Mouse (Mus musculus) forebrain, embryonic 13.5 days (tissue): ENCODE data around the gene Tmem158. TPM values are rescaled to one million over a fixed set of nuclear protein-coding genes. Genes with fewer than 3 reads are reported as not detected.

ENCODE experiments used
- ATAC-seq: fragments of 200-750 bp; cut with Nextera tagmentation; 2 replicates; pipeline ENCODE4 v1.8.0; 2017
- H3K27ac ChIP-seq: fragments of 300-500 bp; sonication (generic); 2 replicates; pipeline ENCODE4 v1.5.1; 2015; ENCODE audit warnings: inconsistent platforms, mild to moderate bottlenecking, moderate library complexity
- H3K27me3 ChIP-seq: fragments of 300-500 bp; sonication (generic); 2 replicates; pipeline ENCODE4 v1.6.1; 2015; ENCODE audit warnings: mild to moderate bottlenecking, inconsistent platforms
- H3K36me3 ChIP-seq: fragments of 300-500 bp; sonication (generic); 2 replicates; pipeline ENCODE4 v1.6.1; 2015; ENCODE audit warnings: mild to moderate bottlenecking, inconsistent platforms; ENCODE audit not compliant: poor library complexity, severe bottlenecking
- H3K4me1 ChIP-seq: fragments of 300-500 bp; sonication (generic); 2 replicates; pipeline ENCODE4 v1.6.1; 2015; ENCODE audit warnings: inconsistent platforms
- H3K4me2 ChIP-seq: fragments of 300-500 bp; sonication (generic); 2 replicates; pipeline ENCODE4 v1.6.1; 2015; ENCODE audit warnings: inconsistent platforms, mild to moderate bottlenecking, moderate library complexity
- H3K4me3 ChIP-seq: fragments of 300-500 bp; sonication (generic); 2 replicates; pipeline ENCODE4 v1.5.1; 2015; ENCODE audit warnings: mild to moderate bottlenecking, inconsistent platforms
- H3K9ac ChIP-seq: fragments of 300-500 bp; sonication (generic); 2 replicates; pipeline ENCODE4 v1.6.1; 2015; ENCODE audit warnings: mild to moderate bottlenecking, inconsistent platforms
- H3K9me3 ChIP-seq: fragments of 300-500 bp; sonication (generic); replicated peaks from 2 replicates; pipeline ENCODE4 v1.6.1; 2016; ENCODE audit warnings: inconsistent platforms
- WGBS: fragments of 180-500 bp; shearing (Covaris S2); methylation state at CpG from one replicate; pipeline ENCODE4 v1.1.7; 2015; 5-methylcytosine and 5-hydroxymethylcytosine counted together
- polyA plus RNA-seq: library from polyadenylated mRNA; unstranded; fragments of >200 nt; fragmentation: Nextera tagmentation; extraction: Ambion mirVana; gene quantifications from 2 replicates; pipeline ENCODE4 v1.2.1, GENCODE M21; 2015

Tmem158 gene
- polyA plus RNA-seq, 1 experiment from 2014 or later: 10.0 TPM

GRCm38 (mm10) chr9:123275373-123275772 lies 14.8 kb upstream of the Tmem158 start:
- Histone ChIP-seq H3K36me3 (no peaks in the 10 kb centered on the region), H3K9ac (no peak overlapping the region), H3K4me1 (no peaks in the 10 kb centered on the region), H3K27me3 (no peaks in the 10 kb centered on the region), H3K4me3 (no peak overlapping the region), H3K4me2 (no peak overlapping the region), H3K9me3 (no peaks in the 10 kb centered on the region), H3K27ac (no peak overlapping the region)
- 92% methylated on average over 2 of the region's 2 CpGs for WGBS
- no peak for ATAC-seq

DNA sequence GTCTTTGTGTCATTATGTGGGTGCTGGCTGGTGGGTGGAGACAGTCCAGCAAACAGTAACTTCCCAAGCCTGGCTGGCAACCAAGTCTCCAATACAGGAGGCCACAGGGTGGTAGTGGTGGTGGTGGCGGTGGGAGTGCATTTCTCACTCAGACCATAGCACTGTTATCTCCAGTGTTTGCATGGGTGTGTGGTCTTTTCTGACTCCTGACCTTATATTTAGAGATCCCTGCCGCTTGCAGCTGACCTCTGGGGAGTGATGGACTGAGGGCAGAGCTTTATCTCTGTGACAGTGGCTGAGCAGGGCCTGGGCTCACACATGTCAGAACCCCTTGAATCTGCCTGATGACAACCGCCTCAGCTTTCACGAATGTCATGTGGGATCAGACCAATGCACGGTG lies 14.1 kb upstream of the Tmem158 start:
- no peak overlapping the region for H3K4me3 ChIP-seq
- no peak for ATAC-seq
- no peak overlapping the region for H3K4me2 ChIP-seq
- no peaks in the 10 kb centered on the region for H3K9me3 ChIP-seq
- H3K36me3 ChIP-seq: no peaks in the 10 kb centered on the region
- H3K9ac ChIP-seq: no peak overlapping the region
- 84% methylated on average over 5 of the region's 5 CpGs for WGBS
- H3K27me3 ChIP-seq: no peaks in the 10 kb centered on the region
- no peaks in the 10 kb centered on the region for H3K4me1 ChIP-seq
- no peak overlapping the region for H3K27ac ChIP-seq

DNA sequence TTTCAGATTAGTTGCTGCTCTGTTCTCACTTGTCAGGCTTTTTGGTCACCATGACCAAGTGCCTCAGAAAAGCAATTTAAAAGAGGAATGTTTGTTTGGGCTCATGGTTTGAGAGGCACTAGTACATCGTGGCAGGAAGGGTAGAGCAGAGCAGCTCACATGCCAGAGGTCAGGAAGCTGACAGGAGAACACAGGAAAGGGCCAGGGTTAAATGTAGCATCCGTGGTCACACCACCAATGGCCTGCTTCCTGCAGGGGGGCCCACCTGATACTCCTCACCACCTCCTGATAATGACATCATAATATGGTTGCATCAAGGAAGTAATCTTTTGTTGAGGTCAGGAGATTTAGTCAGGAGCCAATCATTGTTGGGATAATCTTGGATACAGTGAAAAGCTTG lies 13.3 kb upstream of the Tmem158 start:
- Histone ChIP-seq H3K4me1 (no peaks in the 10 kb centered on the region), H3K4me3 (no peak overlapping the region), H3K27ac (no peak overlapping the region), H3K9ac (no peak overlapping the region), H3K27me3 (no peaks in the 10 kb centered on the region), H3K9me3 (no peaks in the 10 kb centered on the region), H3K36me3 (no peaks in the 10 kb centered on the region), H3K4me2 (no peak overlapping the region)
- no peak for ATAC-seq
- WGBS: 46% methylated on average over 2 of the region's 2 CpGs

- Histone ChIP-seq H3K4me2 (no peak overlapping the region), H3K4me1 (no peaks in the 10 kb centered on the region), H3K27ac (no peak overlapping the region), H3K9me3 (no peaks in the 10 kb centered on the region), H3K36me3 (no peaks in the 10 kb centered on the region), H3K27me3 (no peaks in the 10 kb centered on the region), H3K4me3 (no peak overlapping the region), H3K9ac (no peak overlapping the region)
- whole genome bisulfite sequencing: 82% methylated on average over 4 of the region's 4 CpGs
- no peak for ATAC-seq
Measured at GRCm38 (mm10) chr9:123271552-123271951, 11.0 kb upstream of the Tmem158 start.

DNA sequence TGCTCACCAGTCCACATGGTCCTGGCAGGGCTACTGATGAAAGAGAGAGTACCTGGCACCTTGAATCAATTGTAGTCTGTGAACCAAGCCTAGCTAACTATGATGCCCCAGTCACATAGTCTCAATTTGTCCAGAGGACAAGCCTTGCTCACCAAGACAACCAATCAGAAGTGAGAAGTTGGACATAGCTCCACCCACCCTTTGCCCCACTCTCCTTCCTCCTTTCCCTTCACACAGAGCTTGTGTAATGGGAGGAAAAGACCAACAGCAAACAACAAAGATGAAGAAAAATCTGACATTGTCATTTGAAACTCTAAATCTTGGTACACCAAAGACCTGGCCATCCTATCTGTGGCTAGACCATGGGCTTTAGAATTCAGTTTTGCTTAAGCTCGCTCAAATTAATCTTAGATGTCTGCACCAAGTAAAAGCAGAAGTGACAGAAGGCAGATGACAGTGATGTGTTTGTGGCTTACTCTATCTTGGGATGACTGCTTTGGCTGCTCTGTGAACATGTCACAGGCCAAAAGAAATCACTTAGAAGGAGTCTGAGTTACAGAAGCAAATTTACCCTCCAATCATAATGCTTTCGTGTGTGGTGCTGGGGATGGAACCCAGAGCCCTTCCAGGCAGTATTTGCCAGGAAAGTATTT lies 9.5 kb upstream of the Tmem158 start:
- Histone ChIP-seq H3K9ac (no peak overlapping the region), H3K4me1 (no peaks in the 10 kb centered on the region), H3K27ac (no peak overlapping the region), H3K4me3 (no peak overlapping the region), H3K27me3 (no peaks in the 10 kb centered on the region), H3K4me2 (no peak overlapping the region), H3K36me3 (no peaks in the 10 kb centered on the region), H3K9me3 (no peaks in the 10 kb centered on the region)
- WGBS: 96% methylated on average over 2 of the region's 2 CpGs
- ATAC-seq: no peak

GRCm38 (mm10) chr9:123259896-123260610 lies 511 bp downstream of the Tmem158 start:
- peak; percentile 75 for ATAC-seq
- 0% methylated on average over 68 of the region's 92 CpGs for WGBS
- Histone ChIP-seq H3K4me2 (peak overlapping the region; percentile 95), H3K9ac (peak overlapping the region; percentile 73), H3K4me1 (peaks cover 14% of the 10 kb centered on the region), H3K27me3 (peaks cover 23% of the 10 kb centered on the region), H3K27ac (peak overlapping the region; percentile 42), H3K9me3 (no peaks in the 10 kb centered on the region), H3K4me3 (peak overlapping the region; percentile 71), H3K36me3 (no peaks in the 10 kb centered on the region)

DNA sequence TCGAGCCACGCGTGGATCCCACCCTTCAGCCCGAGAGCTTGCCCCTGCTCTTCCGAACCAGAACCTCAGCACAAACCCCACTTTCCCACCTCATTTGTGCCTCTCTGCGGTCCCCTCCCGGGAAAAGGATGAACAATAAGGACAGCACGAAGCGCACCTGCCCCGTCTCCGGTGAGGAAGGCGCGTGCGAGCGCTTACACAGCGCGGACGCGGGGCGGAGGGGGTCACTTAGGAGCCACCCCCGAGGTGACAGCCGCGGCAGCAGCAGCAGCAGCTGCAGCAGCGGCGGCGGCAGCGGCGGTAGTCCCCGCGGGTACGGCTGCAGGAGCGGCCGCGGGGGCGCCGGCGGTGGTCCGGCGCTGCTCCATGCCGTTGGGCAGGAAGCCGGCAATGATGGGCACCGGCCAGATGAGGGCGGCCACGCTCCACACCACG lies 1.1 kb downstream of the Tmem158 start:
- peak overlapping the region; percentile 71 for H3K4me3 ChIP-seq
- no peaks in the 10 kb centered on the region for H3K9me3 ChIP-seq
- no peak for ATAC-seq
- H3K36me3 ChIP-seq: no peaks in the 10 kb centered on the region
- peak overlapping the region; percentile 73 for H3K9ac ChIP-seq
- no peak overlapping the region for H3K27ac ChIP-seq
- H3K4me1 ChIP-seq: peaks cover 14% of the 10 kb centered on the region
- WGBS: under 1% methylated on average over 44 of the region's 45 CpGs
- H3K27me3 ChIP-seq: peaks cover 23% of the 10 kb centered on the region
- H3K4me2 ChIP-seq: peak overlapping the region; percentile 95

GRCm38 (mm10) chr9:123258796-123259195 lies 1.8 kb downstream of the Tmem158 start:
- Histone ChIP-seq H3K4me2 (peak overlapping the region; percentile 95), H3K9me3 (no peaks in the 10 kb centered on the region), H3K4me1 (peaks cover 14% of the 10 kb centered on the region), H3K9ac (no peak overlapping the region), H3K27ac (no peak overlapping the region), H3K4me3 (peak overlapping the region; percentile 71; the same call in 1 of the 2 replicates), H3K36me3 (no peaks in the 10 kb centered on the region), H3K27me3 (peaks cover 28% of the 10 kb centered on the region)
- no peak for ATAC-seq
- WGBS: 31% methylated on average over 10 of the region's 10 CpGs

- 81% methylated on average over 3 of the region's 3 CpGs for WGBS
- Histone ChIP-seq H3K4me2 (no peak overlapping the region), H3K4me3 (no peak overlapping the region), H3K9me3 (no peaks in the 10 kb centered on the region), H3K27ac (no peak overlapping the region), H3K27me3 (peaks cover 20% of the 10 kb centered on the region), H3K36me3 (no peaks in the 10 kb centered on the region), H3K4me1 (peaks cover 10% of the 10 kb centered on the region), H3K9ac (no peak overlapping the region)
- ATAC-seq: no peak
Measured at GRCm38 (mm10) chr9:123255736-123256135, 4.8 kb downstream of the Tmem158 start.

DNA sequence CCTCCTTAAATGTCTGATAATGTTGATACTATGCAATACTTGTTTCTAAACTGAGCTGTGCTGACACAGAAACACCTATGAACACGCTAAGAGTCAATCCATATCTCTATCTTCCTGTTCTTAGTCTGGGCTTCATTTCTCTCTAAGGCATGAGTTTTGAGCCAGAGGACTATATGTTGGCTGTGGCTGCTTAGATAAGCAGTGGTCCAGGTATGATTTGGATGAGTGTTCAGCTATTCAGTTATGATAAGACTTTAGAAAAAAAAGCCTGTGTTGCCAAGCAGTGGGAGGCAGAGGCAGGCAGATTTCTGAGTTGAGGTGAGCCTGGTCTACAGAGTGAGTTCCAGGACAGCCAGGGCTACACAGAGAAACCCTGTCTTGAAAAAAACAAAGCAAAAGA lies 12.6 kb downstream of the Tmem158 start:
- WGBS: 88% methylated on average over 1 of the region's 1 CpGs
- Histone ChIP-seq H3K9ac (no peak overlapping the region), H3K4me1 (no peaks in the 10 kb centered on the region), H3K4me3 (no peak overlapping the region), H3K27me3 (no peaks in the 10 kb centered on the region), H3K36me3 (no peaks in the 10 kb centered on the region), H3K9me3 (no peaks in the 10 kb centered on the region), H3K4me2 (no peak overlapping the region), H3K27ac (no peak overlapping the region)
- no peak for ATAC-seq

GRCm38 (mm10) chr9:123245146-123245545 lies 15.4 kb downstream of the Tmem158 start:
- Histone ChIP-seq H3K4me2 (no peak overlapping the region), H3K9ac (no peak overlapping the region), H3K4me1 (no peaks in the 10 kb centered on the region), H3K36me3 (no peaks in the 10 kb centered on the region), H3K27ac (no peak overlapping the region), H3K9me3 (no peaks in the 10 kb centered on the region), H3K4me3 (no peak overlapping the region), H3K27me3 (no peaks in the 10 kb centered on the region)
- no peak for ATAC-seq
- 84% methylated on average over 4 of the region's 4 CpGs for WGBS

GRCm38 (mm10) chr9:123243988-123244387 lies 16.6 kb downstream of the Tmem158 start:
- no peak for ATAC-seq
- Histone ChIP-seq H3K9me3 (no peaks in the 10 kb centered on the region), H3K4me1 (no peaks in the 10 kb centered on the region; the same call in 1 of the 2 replicates), H3K4me2 (no peak overlapping the region), H3K9ac (no peak overlapping the region), H3K27me3 (no peaks in the 10 kb centered on the region), H3K4me3 (no peak overlapping the region), H3K27ac (no peak overlapping the region), H3K36me3 (no peaks in the 10 kb centered on the region)
- 69% methylated on average over 10 of the region's 10 CpGs for WGBS
